Mouse (Mus musculus) heart, postnatal 14 days (tissue): ENCODE measurements around the gene Tigd2. TPM values are rescaled to one million over a fixed set of nuclear protein-coding genes. Genes with fewer than 3 reads are reported as not detected.
A peak's percentile ranks its signal among the peaks of the same experiment; 100 is the strongest.

Experiments
- DNase-seq, 2 experiments: peaks; one replicate each; pipeline ENCODE4 v3.0.0; 2021 to 2022
- intact Hi-C: fragments of 180-260 bp; cut with DNase I; formaldehyde crosslinking; loops from one replicate; pipeline ENCODE4 v1.15.1; 2025
- total RNA-seq, 2 experiments: library from RNA; stranded (reverse); gene quantifications; 2 replicates each; pipeline ENCODE4 v1.2.3; 2021

Gene Tigd2
- total RNA-seq, 2 experiments from 2014 or later, result 10.2 to 11.1 TPM

- peak; percentile 36 to 47 for DNase-seq
- intact Hi-C loops, result loop anchor here (2.0 kb wide), 1 partner anchor 235 kb away; no protein-coding TSS in a partner anchor
Observed at GRCm38 (mm10) chr6:59249675-59250074, 41.0 kb downstream of the Tigd2 start.

GRCm38 (mm10) chr6:59250536-59250935 lies 41.9 kb downstream of the Tigd2 start:
- no peak for DNase-seq
- intact Hi-C loops, result no loop called here

- DNase-seq, result peak; percentile 36 to 69
- intact Hi-C loops, result no loop called here
Observed at GRCm38 (mm10) chr6:59255909-59256308, 47.2 kb downstream of the Tigd2 start.

Other genes with a start within 250 kb of the Tigd2 start
- gene Fam13a, start 184.3 kb upstream of the Tigd2 start, total RNA-seq, result 10 to 100 TPM; 17.3 to 22.0 TPM
- under 1 TPM; 0.46 to 0.57 TPM for gene Gprin3, start 217.4 kb downstream of the Tigd2 start, total RNA-seq